9 mouse cellular contexts compared by ENCODE assay signal in the genomic region with DNA sequence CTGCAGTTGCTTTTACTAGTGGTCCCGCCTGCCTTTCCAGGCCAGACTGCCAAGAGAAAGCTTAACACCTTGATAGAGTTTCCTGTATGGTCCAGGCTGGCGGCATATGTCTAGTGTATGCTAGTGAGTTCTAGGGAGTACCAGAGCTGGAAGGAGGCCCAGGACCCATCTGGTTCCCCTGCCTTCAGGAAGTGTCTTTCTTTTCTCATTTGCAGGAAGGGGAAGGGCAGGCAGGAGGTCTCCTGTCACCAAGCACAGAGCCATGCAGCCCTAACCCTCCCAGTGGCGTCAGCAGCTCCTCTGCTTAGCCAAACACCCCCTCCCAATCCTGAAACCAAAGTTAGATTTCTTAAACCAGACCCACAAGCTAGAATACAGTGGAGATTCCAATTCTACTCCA. TPM values are rescaled to one million over a fixed set of nuclear protein-coding genes. Genes with fewer than 3 reads are reported as not detected.
A peak's percentile ranks its signal among the peaks of the same experiment; 100 is the strongest.
DNase-seq lines count a peak whose midpoint lies in the region; ATAC-seq and TF ChIP-seq lines count a peak whose summit lies in the region.
"Had no signal": no experiment of that assay in that cellular context is flagged by ENCODE, and none has a peak within 500 bp of the region (broad histone marks: within the 10 kb centered on the region; RNA-seq: fewer than 3 reads in every experiment).

No protein-coding gene starts in this region.

- H3K27me3 ChIP-seq in forebrain, embryonic 15.5 days: no peaks in the 10 kb centered on the region
- H3K27me3 ChIP-seq in hindbrain, embryonic 16.5 days (replicated peaks; ENCODE audit: control insufficient read depth, insufficient read depth, low read length): peaks cover 2% of the 10 kb centered on the region
- H3K27me3 ChIP-seq in liver, embryonic 11.5 days (replicated peaks; ENCODE audit: control insufficient read depth, insufficient read depth, low read length): no peaks in the 10 kb centered on the region
- peaks cover 11% of the 10 kb centered on the region; the same call in 1 of the 2 replicates for H3K27me3 ChIP-seq in midbrain, postnatal 0 days (ENCODE audit: insufficient read depth, low read length)

- peak overlapping the region; percentile 53; the same call in 1 of the 2 replicates for H3K27ac ChIP-seq in forebrain, embryonic 15.5 days (replicated peaks)
- H3K27ac ChIP-seq in hindbrain, embryonic 16.5 days (ENCODE audit: low read depth, low read length): no peak overlapping the region
- H3K27ac ChIP-seq in liver, embryonic 11.5 days (ENCODE audit: low read depth, low read length): no peak overlapping the region
- no peak overlapping the region for H3K27ac ChIP-seq in midbrain, postnatal 0 days (ENCODE audit: low read depth, low read length)

- no peak for DNase-seq in frontal cortex, postnatal 25 days (ENCODE audit: low spot score in 2 of 2)
- DNase-seq in brain, adult 2 months (ENCODE audit: low read depth, low spot score): peak; percentile 90
- DNase-seq in liver, embryonic 11.5 days (ENCODE audit: low spot score): no peak
- peak; percentile 57 for DNase-seq in midbrain, postnatal 0 days (ENCODE audit: low spot score)
- no peak for DNase-seq in spleen, postnatal 4 days (ENCODE audit: low spot score in 2 of 2)

- H3K9ac ChIP-seq in forebrain, embryonic 15.5 days (replicated peaks): no peak overlapping the region
- no peak overlapping the region for H3K9ac ChIP-seq in hindbrain, embryonic 16.5 days (ENCODE audit: low read depth, low read length)
- no peak overlapping the region for H3K9ac ChIP-seq in liver, embryonic 11.5 days (ENCODE audit: low read depth, low read length)
- H3K9ac ChIP-seq in midbrain, postnatal 0 days (replicated peaks; ENCODE audit: low read length, poor library complexity, severe bottlenecking): no peak overlapping the region

- H3K36me3 ChIP-seq in forebrain, embryonic 15.5 days: no peaks in the 10 kb centered on the region
- no peaks in the 10 kb centered on the region for H3K36me3 ChIP-seq in hindbrain, embryonic 16.5 days (ENCODE audit: control insufficient read depth, insufficient read depth, low read length)
- no peaks in the 10 kb centered on the region for H3K36me3 ChIP-seq in liver, embryonic 11.5 days (ENCODE audit: control insufficient read depth, insufficient read depth, low read length)
- no peaks in the 10 kb centered on the region for H3K36me3 ChIP-seq in midbrain, postnatal 0 days (ENCODE audit: insufficient read depth, low read length)

- peaks cover 25% of the 10 kb centered on the region for H3K4me1 ChIP-seq in forebrain, embryonic 15.5 days
- H3K4me1 ChIP-seq in hindbrain, embryonic 16.5 days (ENCODE audit: control insufficient read depth, insufficient read depth, low read depth, low read length): peaks cover 11% of the 10 kb centered on the region
- peaks cover 15% of the 10 kb centered on the region for H3K4me1 ChIP-seq in liver, embryonic 11.5 days (replicated peaks; ENCODE audit: control insufficient read depth, insufficient read depth, low read length)
- 0 out of 2 replicates have a peak, but pooled peaks cover 3% of the 10 kb centered on the region for H3K4me1 ChIP-seq in midbrain, postnatal 0 days (ENCODE audit: insufficient read depth, low read length)

- peak overlapping the region; percentile 57 for H3K4me2 ChIP-seq in forebrain, embryonic 15.5 days (replicated peaks)
- H3K4me2 ChIP-seq in hindbrain, embryonic 16.5 days (ENCODE audit: low read length): peak overlapping the region; percentile 71
- H3K4me2 ChIP-seq in liver, embryonic 11.5 days: peak overlapping the region; percentile 86
- H3K4me2 ChIP-seq in midbrain, postnatal 0 days (ENCODE audit: low read depth, low read length, poor library complexity, severe bottlenecking): peak overlapping the region; percentile 64

- peak overlapping the region; percentile 31; the same call in 1 of the 2 replicates for H3K4me3 ChIP-seq in forebrain, embryonic 15.5 days
- H3K4me3 ChIP-seq in hindbrain, embryonic 16.5 days (ENCODE audit: low read length): peak overlapping the region; percentile 43
- H3K4me3 ChIP-seq in liver, embryonic 11.5 days (ENCODE audit: low read depth, low read length): peak overlapping the region; percentile 59; the same call in 1 of the 2 replicates
- 0 out of 2 replicates have a peak overlapping the region, but pooled peaks have one; percentile 33 for H3K4me3 ChIP-seq in midbrain, postnatal 0 days (ENCODE audit: low read depth, low read length)

- ATAC-seq in frontal cortex, adult (ENCODE audit: low TSS enrichment): peak; percentile 44; the same call in 1 of the 2 replicates
- peak; percentile 67 for ATAC-seq in forebrain, embryonic 15.5 days (replicated peaks)
- ATAC-seq in hindbrain, embryonic 16.5 days: no peak
- ATAC-seq in liver, embryonic 11.5 days (replicated peaks; ENCODE audit: low FRiP score): no peak
- ATAC-seq in midbrain, postnatal 0 days (ENCODE audit: low FRiP score): no peak

- TF ChIP-seq CTCF in midbrain, postnatal 0 days (IDR thresholded peaks at IDR 0.05): no peak

- no peaks in the 10 kb centered on the region for H3K9me3 ChIP-seq in forebrain, embryonic 15.5 days
- no peaks in the 10 kb centered on the region for H3K9me3 ChIP-seq in hindbrain, embryonic 16.5 days (ENCODE audit: control insufficient read depth, low read length)
- H3K9me3 ChIP-seq in liver, embryonic 11.5 days (ENCODE audit: control insufficient read depth, low read length): no peaks in the 10 kb centered on the region
- H3K9me3 ChIP-seq in midbrain, postnatal 0 days (ENCODE audit: low read length): no peaks in the 10 kb centered on the region

- 24% methylated on average over 3 of the region's 3 CpGs for WGBS in forebrain, embryonic 15.5 days
- 23% methylated on average over 3 of the region's 3 CpGs for WGBS in hindbrain, embryonic 16.5 days
- WGBS in liver, embryonic 11.5 days: 33% methylated on average over 3 of the region's 3 CpGs
- 28% methylated on average over 3 of the region's 3 CpGs for WGBS in midbrain, postnatal 0 days

RNA-seq across cellular contexts. Expression of gene Layn, which starts 1.1 kb away (rescaled TPM):
- polyA plus RNA-seq in forebrain, embryonic 15.5 days (2015; fragmentation: Nextera tagmentation; extraction: Ambion mirVana): 1.5 and 1.9 TPM in 2 replicates
- polyA plus RNA-seq in hindbrain, embryonic 16.5 days (2015; fragmentation: Nextera tagmentation; extraction: Ambion mirVana): 2.5 and 2.6 TPM in 2 replicates
- polyA plus RNA-seq in liver, embryonic 11.5 days (2014; fragmentation: Nextera tagmentation; extraction: Ambion mirVana): 1.7 and 2.8 TPM in 2 replicates
- 0.85 and 2.2 TPM in 2 replicates for total RNA-seq in midbrain, postnatal 0 days (2014; rRNA removed)
- 1.3 and 1.8 TPM in 2 replicates for polyA plus RNA-seq in midbrain, postnatal 0 days (2015; fragmentation: Nextera tagmentation; extraction: Ambion mirVana)

RNA-seq across cellular contexts. Expression of gene Btg4, which starts 15.1 kb away (rescaled TPM):
- polyA plus RNA-seq in forebrain, embryonic 15.5 days (2015; fragmentation: Nextera tagmentation; extraction: Ambion mirVana): not detected in 2 replicates
- not detected in 2 replicates for polyA plus RNA-seq in hindbrain, embryonic 16.5 days (2015; fragmentation: Nextera tagmentation; extraction: Ambion mirVana)
- polyA plus RNA-seq in liver, embryonic 11.5 days (2014; fragmentation: Nextera tagmentation; extraction: Ambion mirVana): not detected in 2 replicates
- not detected in 2 replicates for total RNA-seq in midbrain, postnatal 0 days (2014; rRNA removed)
- polyA plus RNA-seq in midbrain, postnatal 0 days (2015; fragmentation: Nextera tagmentation; extraction: Ambion mirVana): not detected in 2 replicates
- total RNA-seq: left cerebral cortex, postnatal 25 days had no signal

RNA-seq across cellular contexts. Expression of gene 4833427G06Rik, which starts 26.1 kb away (rescaled TPM):
- polyA plus RNA-seq in forebrain, embryonic 15.5 days (2015; fragmentation: Nextera tagmentation; extraction: Ambion mirVana): 0.32 and 1.1 TPM in 2 replicates
- polyA plus RNA-seq in hindbrain, embryonic 16.5 days (2015; fragmentation: Nextera tagmentation; extraction: Ambion mirVana): 1.0 and 1.9 TPM in 2 replicates
- not detected in 2 replicates for polyA plus RNA-seq in liver, embryonic 11.5 days (2014; fragmentation: Nextera tagmentation; extraction: Ambion mirVana)
- total RNA-seq in midbrain, postnatal 0 days (2014; rRNA removed): not detected in 2 replicates
- polyA plus RNA-seq in midbrain, postnatal 0 days (2015; fragmentation: Nextera tagmentation; extraction: Ambion mirVana): 0.47 and 0.80 TPM in 2 replicates
- total RNA-seq: left cerebral cortex, postnatal 25 days had no signal

Comparison
In these comparisons a context has a peak if more than half of its experiments do, and no peak if none do; other contexts are left out.
1. ATAC-seq: peak in frontal cortex, adult (single experiment) and forebrain, embryonic 15.5 days (single experiment); none in hindbrain, embryonic 16.5 days (single experiment), liver, embryonic 11.5 days (single experiment) and midbrain, postnatal 0 days (single experiment).
2. DNase-seq: peak in brain, adult 2 months (single experiment) and midbrain, postnatal 0 days (single experiment); none in frontal cortex, postnatal 25 days (0 of 2), liver, embryonic 11.5 days (single experiment) and spleen, postnatal 4 days (0 of 2).
3. Peak in every context shown above with its lines, with median percentiles within 50 percentile points of each other: H3K4me2 ChIP-seq and H3K4me3 ChIP-seq.